Mouse (Mus musculus) MN1 (cell line): ENCODE measurements around the gene Esp34.

Source experiments
- DNase-seq: peaks from one replicate; pipeline ENCODE4 v3.0.0-alpha.2; 2016; ENCODE audit warnings: low spot score

The Esp34 gene

DNA sequence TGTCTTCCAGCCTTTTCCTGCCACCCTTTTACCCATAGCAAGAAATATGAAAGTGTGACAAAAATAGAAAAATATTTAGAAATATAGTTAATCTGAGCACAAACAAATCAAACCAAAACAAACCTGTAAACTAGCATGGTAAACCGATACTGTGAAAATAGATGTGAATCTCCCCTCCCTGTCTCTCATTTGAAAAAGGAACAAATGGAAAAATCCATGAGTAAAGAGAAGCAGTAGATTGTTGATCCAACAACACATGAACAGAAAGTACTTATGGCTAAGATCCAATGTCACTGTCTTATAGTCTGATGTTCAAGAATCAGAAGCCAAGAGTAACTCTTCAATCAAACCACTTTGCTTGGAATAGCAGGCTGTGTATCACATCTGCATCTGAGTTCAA lies at the start of gene Esp34:
Gene Esp34, plus strand, starts transcription at position 301 of the 400 bp plus-strand sequence.
- DNase-seq: no peak

DNA sequence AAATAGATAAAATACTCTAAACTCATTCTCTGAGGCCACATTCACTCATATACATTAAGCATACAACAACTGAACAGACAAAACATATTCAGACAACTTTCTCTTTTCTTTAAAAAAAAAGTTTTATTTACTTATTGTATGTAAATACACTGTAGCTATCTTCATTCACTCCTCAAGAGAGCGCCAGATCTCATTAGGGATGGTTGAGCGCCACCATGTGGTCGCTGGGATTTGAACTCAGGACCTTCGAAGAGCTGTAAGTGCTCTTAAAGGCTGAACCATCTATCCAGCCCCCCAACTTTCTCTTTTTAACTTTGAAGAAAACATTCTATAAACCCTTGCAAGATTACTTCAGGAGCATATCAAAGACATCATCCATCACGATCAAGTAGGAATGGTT lies 8.5 kb downstream of the Esp34 start:
- no peak for DNase-seq
